ENCODE assay signal across 9 mouse cellular contexts in the genomic region with DNA sequence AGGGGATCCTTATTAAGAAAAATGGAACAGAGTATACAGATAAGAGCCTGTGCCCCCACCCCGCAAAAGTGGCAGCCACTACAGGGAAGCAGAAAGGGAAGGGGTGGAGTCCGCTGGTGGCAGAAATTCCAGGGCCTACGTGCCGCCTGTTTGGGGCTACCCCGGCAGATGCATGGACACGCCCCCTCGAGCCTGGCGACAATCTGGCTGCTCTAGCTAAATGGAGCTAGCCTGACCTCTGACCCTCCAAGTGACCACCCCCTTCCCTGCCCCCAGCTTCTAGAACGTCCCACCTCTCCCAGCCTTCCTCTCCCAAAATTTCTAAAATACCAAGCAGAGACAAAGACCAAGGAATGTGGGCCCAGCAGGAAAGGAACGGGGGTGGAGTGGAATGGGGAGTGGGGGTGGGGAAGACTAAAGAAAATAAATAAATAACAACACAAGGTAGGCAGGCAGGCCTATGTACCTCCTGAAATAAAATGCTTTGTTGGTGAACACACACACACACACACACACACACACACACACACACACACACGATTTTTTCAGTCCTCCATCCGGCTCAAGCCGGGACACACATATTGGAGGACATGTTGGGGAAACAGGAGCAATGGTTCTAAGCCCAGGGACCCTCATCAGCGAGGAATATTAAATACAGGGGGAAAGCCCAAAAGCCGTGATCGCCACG. TPM values are rescaled to one million over a fixed set of nuclear protein-coding genes. Genes with fewer than 3 reads are reported as not detected.
DNase-seq lines count a peak whose midpoint lies in the region; ATAC-seq and TF ChIP-seq lines count a peak whose summit lies in the region.
"Had no signal": no experiment of that assay in that cellular context is flagged by ENCODE, and none has a peak within 500 bp of the region (broad histone marks: within the 10 kb centered on the region; RNA-seq: fewer than 3 reads in every experiment).

No protein-coding gene starts in this region.

- ATAC-seq in midbrain, embryonic 12.5 days (ENCODE audit: low FRiP score, low read depth): peak; percentile 55
- ATAC-seq in midbrain, embryonic 16.5 days: no peak
- peak; percentile 61 for ATAC-seq in lung, postnatal 0 days
- ATAC-seq in frontal cortex, adult (ENCODE audit: low TSS enrichment): no peak

- TF ChIP-seq CTCF in kidney, adult 2 months (conservative IDR thresholded peaks at IDR 0.05; ENCODE audit: insufficient read depth, insufficient read length, low read depth, low read length): no peak
- TF ChIP-seq CTCF in lung, postnatal 0 days (IDR thresholded peaks at IDR 0.05): no peak

- DNase-seq in forelimb bud, embryonic 11.5 days (ENCODE audit: low read depth, low spot score): peak; percentile 82
- DNase-seq in kidney, adult 2 months: peak; percentile 50
- peak; percentile 67 for DNase-seq in lung, postnatal 0 days (ENCODE audit: low spot score)
- no peak for DNase-seq in cerebellum, postnatal 25 days
- DNase-seq in gastrocnemius, postnatal 25 days: no peak

- TF ChIP-seq EP300 in lung, postnatal 0 days (IDR thresholded peaks at IDR 0.05): no peak

- H3K4me1 ChIP-seq in midbrain, embryonic 12.5 days: peaks cover 44% of the 10 kb centered on the region
- peaks cover 10% of the 10 kb centered on the region for H3K4me1 ChIP-seq in midbrain, embryonic 16.5 days (ENCODE audit: control insufficient read depth, insufficient read depth, low read length)
- H3K4me1 ChIP-seq in kidney, adult 2 months (ENCODE audit: control insufficient read depth, insufficient read depth, low read length): no peaks in the 10 kb centered on the region
- H3K4me1 ChIP-seq in lung, postnatal 0 days (ENCODE audit: insufficient read depth, low read depth, low read length): peaks cover 8% of the 10 kb centered on the region; the same call in 1 of the 2 replicates

- H3K9me3 ChIP-seq in midbrain, embryonic 12.5 days: no peaks in the 10 kb centered on the region
- H3K9me3 ChIP-seq in midbrain, embryonic 16.5 days (replicated peaks; ENCODE audit: control insufficient read depth, low read length, poor library complexity, severe bottlenecking): no peaks in the 10 kb centered on the region
- no peaks in the 10 kb centered on the region for H3K9me3 ChIP-seq in lung, postnatal 0 days (ENCODE audit: low read length)

- WGBS in midbrain, embryonic 12.5 days: 7% methylated on average over 17 of the region's 17 CpGs
- WGBS in midbrain, embryonic 16.5 days: 15% methylated on average over 17 of the region's 17 CpGs
- 42% methylated on average over 17 of the region's 17 CpGs for WGBS in kidney, adult 2 months
- WGBS in lung, postnatal 0 days: 12% methylated on average over 17 of the region's 17 CpGs

- H3K27me3 ChIP-seq in midbrain, embryonic 12.5 days: no peaks in the 10 kb centered on the region
- peaks cover 2% of the 10 kb centered on the region; the same call in 1 of the 2 replicates for H3K27me3 ChIP-seq in midbrain, embryonic 16.5 days (ENCODE audit: control insufficient read depth, insufficient read depth, low read depth, low read length)
- no peaks in the 10 kb centered on the region; the same call in 1 of the 2 replicates for H3K27me3 ChIP-seq in kidney, adult 2 months (replicated peaks; ENCODE audit: control insufficient read depth, insufficient read depth, low read length)
- H3K27me3 ChIP-seq in lung, postnatal 0 days (replicated peaks; ENCODE audit: insufficient read depth, low read length): no peaks in the 10 kb centered on the region

- H3K36me3 ChIP-seq in midbrain, embryonic 12.5 days: no peaks in the 10 kb centered on the region
- no peaks in the 10 kb centered on the region for H3K36me3 ChIP-seq in midbrain, embryonic 16.5 days (ENCODE audit: control insufficient read depth, insufficient read depth, low read length)
- H3K36me3 ChIP-seq in kidney, adult 2 months (ENCODE audit: control insufficient read depth, insufficient read depth, low read length): no peaks in the 10 kb centered on the region
- no peaks in the 10 kb centered on the region for H3K36me3 ChIP-seq in lung, postnatal 0 days (ENCODE audit: insufficient read depth, low read length)

- H3K9ac ChIP-seq in midbrain, embryonic 12.5 days (replicated peaks): no peak overlapping the region
- no peak overlapping the region for H3K9ac ChIP-seq in midbrain, embryonic 16.5 days (ENCODE audit: low read depth, low read length)
- no peak overlapping the region for H3K9ac ChIP-seq in lung, postnatal 0 days (replicated peaks; ENCODE audit: low read depth)

- H3K4me3 ChIP-seq in midbrain, embryonic 12.5 days: no peak overlapping the region
- H3K4me3 ChIP-seq in midbrain, embryonic 16.5 days (ENCODE audit: low read depth, low read length): no peak overlapping the region
- no peak overlapping the region for H3K4me3 ChIP-seq in kidney, adult 2 months (ENCODE audit: insufficient read depth, low read depth, low read length)
- no peak overlapping the region for H3K4me3 ChIP-seq in lung, postnatal 0 days (ENCODE audit: low read depth, low read length)
- H3K4me3 ChIP-seq: megakaryocyte, embryonic 14.5 days had no signal

- no peak for TF ChIP-seq POLR2A in kidney, adult 2 months (IDR thresholded peaks at IDR 0.05; ENCODE audit: low read depth, low read length)

- no peak overlapping the region for H3K27ac ChIP-seq in midbrain, embryonic 12.5 days (replicated peaks)
- no peak overlapping the region for H3K27ac ChIP-seq in midbrain, embryonic 16.5 days (ENCODE audit: low read length)
- H3K27ac ChIP-seq in kidney, adult 2 months (ENCODE audit: insufficient read depth, low read depth, low read length): no peak overlapping the region
- H3K27ac ChIP-seq in lung, postnatal 0 days (ENCODE audit: low read length): peak overlapping the region; percentile 52; the same call in 1 of the 2 replicates

- H3K4me2 ChIP-seq in midbrain, embryonic 12.5 days (replicated peaks): peak overlapping the region; percentile 23; the same call in 1 of the 2 replicates
- H3K4me2 ChIP-seq in midbrain, embryonic 16.5 days (ENCODE audit: low read length): no peak overlapping the region
- H3K4me2 ChIP-seq in lung, postnatal 0 days (replicated peaks; ENCODE audit: low read depth, low read length): peak overlapping the region; percentile 19

RNA-seq across cellular contexts. Expression of a gene that starts 12.6 kb away (rescaled TPM):
- polyA plus RNA-seq in midbrain, embryonic 12.5 days (2016; fragmentation: Nextera tagmentation; extraction: Ambion mirVana): 0.43 and 0.45 TPM in 2 replicates
- not detected in 2 replicates for polyA plus RNA-seq in midbrain, embryonic 16.5 days (2015; fragmentation: Nextera tagmentation; extraction: Ambion mirVana)
- polyA plus RNA-seq in kidney, adult 2 months (2012; rRNA removed): not detected in 2 replicates
- polyA plus RNA-seq in lung, postnatal 0 days (2015; fragmentation: Nextera tagmentation; extraction: Ambion mirVana): 0.33 TPM in 1 of 2 replicates, not detected in the other
- total RNA-seq in gastrocnemius, postnatal 25 days (2021): not detected

RNA-seq across cellular contexts. Expression of a gene that starts 23.4 kb away (rescaled TPM):
- polyA plus RNA-seq in midbrain, embryonic 12.5 days (2016; fragmentation: Nextera tagmentation; extraction: Ambion mirVana): not detected in 2 replicates
- not detected in 2 replicates for polyA plus RNA-seq in midbrain, embryonic 16.5 days (2015; fragmentation: Nextera tagmentation; extraction: Ambion mirVana)
- 0.20 and 0.53 TPM in 2 replicates for polyA plus RNA-seq in kidney, adult 2 months (2012; rRNA removed)
- not detected in 2 replicates for polyA plus RNA-seq in lung, postnatal 0 days (2015; fragmentation: Nextera tagmentation; extraction: Ambion mirVana)
- not detected for total RNA-seq in gastrocnemius, postnatal 25 days (2021)

RNA-seq across cellular contexts. Expression of a gene that starts 36.0 kb away (rescaled TPM):
- polyA plus RNA-seq in midbrain, embryonic 12.5 days (2016; fragmentation: Nextera tagmentation; extraction: Ambion mirVana): 0.61 and 0.80 TPM in 2 replicates
- 0.15 and 0.17 TPM in 2 replicates for polyA plus RNA-seq in midbrain, embryonic 16.5 days (2015; fragmentation: Nextera tagmentation; extraction: Ambion mirVana)
- polyA plus RNA-seq in kidney, adult 2 months (2012; rRNA removed): 0.01 and 0.05 TPM in 2 replicates
- polyA plus RNA-seq in lung, postnatal 0 days (2015; fragmentation: Nextera tagmentation; extraction: Ambion mirVana): 0.30 and 0.32 TPM in 2 replicates
- total RNA-seq in gastrocnemius, postnatal 25 days (2021): not detected

Comparison
In these comparisons a context has a peak if more than half of its experiments do, and no peak if none do; other contexts are left out.
1. ATAC-seq: peak in midbrain, embryonic 12.5 days (single experiment) and lung, postnatal 0 days (single experiment); none in midbrain, embryonic 16.5 days (single experiment) and frontal cortex, adult (single experiment).
2. DNase-seq: peak in forelimb bud, embryonic 11.5 days (single experiment), kidney, adult 2 months (single experiment) and lung, postnatal 0 days (single experiment); none in cerebellum, postnatal 25 days (0 of 2) and gastrocnemius, postnatal 25 days (single experiment).